Mouse (Mus musculus) liver, embryonic 13.5 days (tissue): ENCODE data around the gene Gpr101. TPM values are rescaled to one million over a fixed set of nuclear protein-coding genes. Genes with fewer than 3 reads are reported as not detected.

Source experiments
- ATAC-seq: fragments of 200-750 bp; cut with Nextera tagmentation; 2 replicates; pipeline ENCODE4 v1.8.0; 2017; ENCODE audit warnings: low read depth, mild to moderate bottlenecking, moderate number of reproducible peaks, moderate library complexity
- DNase-seq: peaks from one replicate; pipeline ENCODE4 v3.0.0; 2022
- H3K27ac ChIP-seq: fragments of 300-500 bp; sonication (generic); 2 replicates; pipeline ENCODE4 v1.5.1; 2015; ENCODE audit warnings: moderate library complexity, mild to moderate bottlenecking, inconsistent platforms
- H3K27me3 ChIP-seq: fragments of 300-500 bp; sonication (generic); 2 replicates; pipeline ENCODE4 v1.6.1; 2015; ENCODE audit warnings: mild to moderate bottlenecking, inconsistent platforms
- H3K36me3 ChIP-seq: fragments of 300-500 bp; sonication (generic); 2 replicates; pipeline ENCODE4 v1.6.1; 2015; ENCODE audit warnings: mild to moderate bottlenecking, inconsistent platforms
- H3K4me1 ChIP-seq: fragments of 300-500 bp; sonication (generic); replicated peaks from 2 replicates; pipeline ENCODE4 v1.6.1; 2015; ENCODE audit warnings: inconsistent platforms
- H3K4me2 ChIP-seq: fragments of 300-500 bp; sonication (generic); 2 replicates; pipeline ENCODE4 v1.6.1; 2015; ENCODE audit warnings: inconsistent platforms, mild to moderate bottlenecking, moderate library complexity
- H3K4me3 ChIP-seq: fragments of 300-500 bp; sonication (generic); replicated peaks from 2 replicates; pipeline ENCODE4 v1.5.1; 2015; ENCODE audit warnings: mild to moderate bottlenecking, inconsistent platforms
- H3K9ac ChIP-seq: fragments of 300-500 bp; sonication (generic); 2 replicates; pipeline ENCODE4 v1.6.1; 2015; ENCODE audit warnings: mild to moderate bottlenecking, inconsistent platforms
- H3K9me3 ChIP-seq: fragments of 300-500 bp; sonication (generic); replicated peaks from 2 replicates; pipeline ENCODE4 v1.6.1; 2016; ENCODE audit warnings: inconsistent platforms
- WGBS: fragments of 180-500 bp; shearing (Covaris S2); methylation state at CpG from one replicate; pipeline ENCODE4 v1.1.7; 2015; ENCODE audit not compliant: insufficient replicate concordance; 5-methylcytosine and 5-hydroxymethylcytosine counted together
- polyA plus RNA-seq: library from polyadenylated mRNA; unstranded; fragments of >200 nt; fragmentation: Nextera tagmentation; extraction: Ambion mirVana; gene quantifications from 2 replicates; pipeline ENCODE4 v1.2.1, GENCODE M21; 2015

The Gpr101 gene
- polyA plus RNA-seq: not detected in 2 replicates

- H3K4me3 ChIP-seq: no peak within 1 kb of the TSS
- ATAC-seq: no peak
- H3K4me1 ChIP-seq: no peaks in the 10 kb centered on the region
- no peak for DNase-seq
- no peak within 1 kb of the TSS for H3K27ac ChIP-seq
- WGBS: 13% methylated on average over 22 of the region's 28 CpGs
- no peaks in the 10 kb centered on the region for H3K36me3 ChIP-seq
- H3K9me3 ChIP-seq: no peaks in the 10 kb centered on the region
- H3K9ac ChIP-seq: no peak within 1 kb of the TSS
- peaks cover 24% of the 10 kb centered on the region for H3K27me3 ChIP-seq
- no peak within 1 kb of the TSS for H3K4me2 ChIP-seq
Observed at GRCm38 (mm10) chrX:57503634-57504033, at the start of gene Gpr101. Gene Gpr101, minus strand, starts transcription at chrX:57503757.

- WGBS: 30% methylated on average over 28 of the region's 28 CpGs
- ATAC-seq (no peak), DNase-seq (no peak)
Observed at GRCm38 (mm10) chrX:57521117-57522095, 17.8 kb upstream of the Gpr101 start.

GRCm38 (mm10) chrX:57506247-57506646, 2.7 kb upstream of the Gpr101 start:
- peaks cover 24% of the 10 kb centered on the region for H3K27me3 ChIP-seq
- ATAC-seq (no peak), DNase-seq (no peak)
- H3K9me3 ChIP-seq: no peaks in the 10 kb centered on the region
- H3K4me1 ChIP-seq: no peaks in the 10 kb centered on the region
- H3K27ac ChIP-seq: no peak overlapping the region
- H3K9ac ChIP-seq: no peak overlapping the region
- H3K4me2 ChIP-seq: no peak overlapping the region
- no peak overlapping the region for H3K4me3 ChIP-seq
- H3K36me3 ChIP-seq: no peaks in the 10 kb centered on the region
- WGBS: 24% methylated on average over 1 of the region's 1 CpGs

More at GRCm38 (mm10) chrX:57521117-57522095, 17.8 kb upstream of the Gpr101 start:
- no peak overlapping the region for H3K4me2 ChIP-seq
- no peak overlapping the region for H3K4me3 ChIP-seq
- no peaks in the 10 kb centered on the region for H3K36me3 ChIP-seq
- H3K27ac ChIP-seq: no peak overlapping the region
- no peak overlapping the region for H3K9ac ChIP-seq
- H3K9me3 ChIP-seq: no peaks in the 10 kb centered on the region
- no peaks in the 10 kb centered on the region for H3K27me3 ChIP-seq
- H3K4me1 ChIP-seq: no peaks in the 10 kb centered on the region

Other genes with a start within 250 kb of the Gpr101 start
- gene Arhgef6, start 165.0 kb downstream of the Gpr101 start, polyA plus RNA-seq: 3.3 and 4.6 TPM in 2 replicates
- 27.4 and 30.8 TPM in 2 replicates for gene Rbmx, start 110.7 kb downstream of the Gpr101 start, polyA plus RNA-seq
- gene Gm364, start 94.6 kb downstream of the Gpr101 start, polyA plus RNA-seq: not detected in 2 replicates